Mouse (Mus musculus) neural tube, embryonic 13.5 days (tissue): ENCODE results near the gene Jak1. TPM values are rescaled to one million over a fixed set of nuclear protein-coding genes. Genes with fewer than 3 reads are reported as not detected.
"Not testable (repeated sequence)": the region's sequence is repeated elsewhere in the genome, so short reads cannot be mapped to it uniquely, and the experiment has no call there.

Source experiments
- ATAC-seq: fragments of 200-750 bp; cut with Nextera tagmentation; 2 replicates; pipeline ENCODE4 v1.8.0; 2017; ENCODE audit warnings: low read depth, mild to moderate bottlenecking, moderate TSS enrichment, moderate library complexity
- H3K27ac ChIP-seq: fragments of 300-500 bp; sonication (generic); replicated peaks from 2 replicates; pipeline ENCODE4 v1.5.1; 2015; ENCODE audit warnings: moderate library complexity, mild to moderate bottlenecking, inconsistent platforms
- H3K27me3 ChIP-seq: fragments of 300-500 bp; sonication (generic); 2 replicates; pipeline ENCODE4 v1.6.1; 2015; ENCODE audit warnings: mild to moderate bottlenecking, inconsistent platforms
- H3K36me3 ChIP-seq: fragments of 300-500 bp; sonication (generic); 2 replicates; pipeline ENCODE4 v1.6.1; 2015; ENCODE audit warnings: mild to moderate bottlenecking, inconsistent platforms
- H3K4me1 ChIP-seq: fragments of 300-500 bp; sonication (generic); replicated peaks from 2 replicates; pipeline ENCODE4 v1.6.1; 2015; ENCODE audit warnings: inconsistent platforms
- H3K4me2 ChIP-seq: fragments of 300-500 bp; sonication (generic); 2 replicates; pipeline ENCODE4 v1.6.1; 2015; ENCODE audit warnings: inconsistent platforms, mild to moderate bottlenecking, moderate library complexity
- H3K4me3 ChIP-seq: fragments of 300-500 bp; sonication (generic); 2 replicates; pipeline ENCODE4 v1.5.1; 2015; ENCODE audit warnings: mild to moderate bottlenecking, inconsistent platforms
- H3K9ac ChIP-seq: fragments of 300-500 bp; sonication (generic); 2 replicates; pipeline ENCODE4 v1.6.1; 2015; ENCODE audit warnings: moderate library complexity, mild to moderate bottlenecking, inconsistent platforms
- H3K9me3 ChIP-seq: fragments of 300-500 bp; sonication (generic); 2 replicates; pipeline ENCODE4 v1.6.1; 2016; ENCODE audit warnings: inconsistent platforms
- WGBS: fragments of 180-500 bp; shearing (Covaris S2); methylation state at CpG from one replicate; pipeline ENCODE4 v1.1.7; 2015; 5-methylcytosine and 5-hydroxymethylcytosine counted together
- polyA plus RNA-seq: library from polyadenylated mRNA; unstranded; fragments of >200 nt; fragmentation: Nextera tagmentation; extraction: Ambion mirVana; gene quantifications from 2 replicates; pipeline ENCODE4 v1.2.1, GENCODE M21; 2015

The Jak1 gene
- polyA plus RNA-seq, 1 experiment from 2014 or later: 68.7 TPM

GRCm38 (mm10) chr4:101292736-101293541 is 27.9 kb upstream of the Jak1 start:
- WGBS: 1% methylated on average over 49 of the region's 49 CpGs
- peak overlapping the region; percentile 57 for H3K9ac ChIP-seq
- ATAC-seq: peak; percentile 63; the same call in 1 of the 2 replicates

GRCm38 (mm10) chr4:101292028-101292735 is 27.1 kb upstream of the Jak1 start:
- Histone ChIP-seq H3K27ac (no peak overlapping the region), H3K9me3 (no peaks in the 10 kb centered on the region), H3K27me3 (peaks cover 69% of the 10 kb centered on the region), H3K4me2 (peak overlapping the region; percentile 69), H3K36me3 (no peaks in the 10 kb centered on the region), H3K4me1 (peaks cover 20% of the 10 kb centered on the region), H3K9ac (peak overlapping the region; percentile 57), H3K4me3 (peak overlapping the region; percentile 39)
- 2% methylated on average over 41 of the region's 41 CpGs for WGBS
- peak; percentile 66 for ATAC-seq

More at GRCm38 (mm10) chr4:101292736-101293541, 27.9 kb upstream of the Jak1 start:
- H3K27ac ChIP-seq: no peak overlapping the region
- H3K9me3 ChIP-seq: no peaks in the 10 kb centered on the region
- peak overlapping the region; percentile 69 for H3K4me2 ChIP-seq
- peaks cover 20% of the 10 kb centered on the region for H3K4me1 ChIP-seq
- peak overlapping the region; percentile 39 for H3K4me3 ChIP-seq
- no peaks in the 10 kb centered on the region for H3K36me3 ChIP-seq
- peaks cover 72% of the 10 kb centered on the region for H3K27me3 ChIP-seq

GRCm38 (mm10) chr4:101288292-101288691 is 23.2 kb upstream of the Jak1 start:
- no peak overlapping the region for H3K4me2 ChIP-seq
- no peaks in the 10 kb centered on the region for H3K36me3 ChIP-seq
- H3K9ac ChIP-seq: no peak overlapping the region
- no peaks in the 10 kb centered on the region for H3K9me3 ChIP-seq
- peaks cover 43% of the 10 kb centered on the region for H3K27me3 ChIP-seq
- H3K27ac ChIP-seq: no peak overlapping the region
- no peak for ATAC-seq
- no peak overlapping the region for H3K4me3 ChIP-seq
- WGBS: 42% methylated on average over 11 of the region's 11 CpGs
- peaks cover 16% of the 10 kb centered on the region for H3K4me1 ChIP-seq

- H3K9ac ChIP-seq: no peak overlapping the region
- 79% methylated on average over 6 of the region's 6 CpGs for WGBS
- H3K36me3 ChIP-seq: no peaks in the 10 kb centered on the region
- H3K27ac ChIP-seq: no peak overlapping the region
- ATAC-seq: no peak
- H3K27me3 ChIP-seq: peaks cover 27% of the 10 kb centered on the region
- H3K9me3 ChIP-seq: no peaks in the 10 kb centered on the region
- no peak overlapping the region for H3K4me3 ChIP-seq
- no peak overlapping the region for H3K4me2 ChIP-seq
- no peaks in the 10 kb centered on the region for H3K4me1 ChIP-seq
These were observed 21.5 kb upstream of the Jak1 start for GRCm38 (mm10) chr4:101286562-101286961.

GRCm38 (mm10) chr4:101285906-101286432 is 20.9 kb upstream of the Jak1 start:
- Histone ChIP-seq H3K36me3 (no peaks in the 10 kb centered on the region), H3K4me3 (no peak overlapping the region), H3K27me3 (peaks cover 22% of the 10 kb centered on the region), H3K4me2 (no peak overlapping the region), H3K4me1 (no peaks in the 10 kb centered on the region), H3K9me3 (no peaks in the 10 kb centered on the region), H3K27ac (no peak overlapping the region), H3K9ac (no peak overlapping the region)
- 0 out of 2 replicates have a peak, but pooled peaks have one; percentile 8 for ATAC-seq
- WGBS: 79% methylated on average over 2 of the region's 2 CpGs

- Histone ChIP-seq H3K27me3 (peaks cover 3% of the 10 kb centered on the region), H3K4me2 (no peak overlapping the region), H3K9ac (no peak overlapping the region), H3K4me1 (no peaks in the 10 kb centered on the region), H3K4me3 (no peak overlapping the region), H3K9me3 (no peaks in the 10 kb centered on the region), H3K27ac (no peak overlapping the region), H3K36me3 (no peaks in the 10 kb centered on the region)
- WGBS: 78% methylated on average over 4 of the region's 4 CpGs
- ATAC-seq: no peak
These were observed 18.9 kb upstream of the Jak1 start for GRCm38 (mm10) chr4:101283938-101284337.

- Histone ChIP-seq H3K4me1 (no peaks in the 10 kb centered on the region), H3K4me2 (no peak overlapping the region), H3K9ac (no peak overlapping the region), H3K27me3 (no peaks in the 10 kb centered on the region), H3K27ac (no peak overlapping the region), H3K36me3 (no peaks in the 10 kb centered on the region), H3K4me3 (no peak overlapping the region), H3K9me3 (no peaks in the 10 kb centered on the region)
- WGBS: 84% methylated on average over 1 of the region's 1 CpGs
- no peak for ATAC-seq
These were observed 17.2 kb upstream of the Jak1 start for GRCm38 (mm10) chr4:101282237-101282636.

- Histone ChIP-seq H3K4me3 (no peak overlapping the region), H3K9me3 (no peaks in the 10 kb centered on the region), H3K4me1 (no peaks in the 10 kb centered on the region), H3K4me2 (no peak overlapping the region), H3K36me3 (no peaks in the 10 kb centered on the region), H3K27ac (no peak overlapping the region), H3K9ac (no peak overlapping the region), H3K27me3 (no peaks in the 10 kb centered on the region)
- WGBS: 80% methylated on average over 2 of the region's 2 CpGs
- ATAC-seq: no peak
These were observed 15.0 kb upstream of the Jak1 start for GRCm38 (mm10) chr4:101280119-101280518.

- no peaks in the 10 kb centered on the region for H3K4me1 ChIP-seq
- H3K4me2 ChIP-seq: no peak overlapping the region
- H3K27me3 ChIP-seq: no peaks in the 10 kb centered on the region
- H3K27ac ChIP-seq: no peak overlapping the region
- ATAC-seq: no peak
- 82% methylated on average over 6 of the region's 6 CpGs for WGBS
- H3K4me3 ChIP-seq: no peak overlapping the region
- no peak overlapping the region for H3K9ac ChIP-seq
- H3K36me3 ChIP-seq: no peaks in the 10 kb centered on the region
- H3K9me3 ChIP-seq: no peaks in the 10 kb centered on the region
These were observed 11.5 kb upstream of the Jak1 start for GRCm38 (mm10) chr4:101276456-101277070.

GRCm38 (mm10) chr4:101275881-101276280 is 10.8 kb upstream of the Jak1 start:
- H3K4me2 ChIP-seq: no peak overlapping the region
- no peaks in the 10 kb centered on the region for H3K27me3 ChIP-seq
- WGBS: 95% methylated on average over 3 of the region's 3 CpGs
- H3K27ac ChIP-seq: no peak overlapping the region
- ATAC-seq: no peak
- H3K9me3 ChIP-seq: no peaks in the 10 kb centered on the region
- H3K36me3 ChIP-seq: no peaks in the 10 kb centered on the region
- no peak overlapping the region for H3K9ac ChIP-seq
- no peak overlapping the region for H3K4me3 ChIP-seq
- H3K4me1 ChIP-seq: no peaks in the 10 kb centered on the region

GRCm38 (mm10) chr4:101270734-101271133 is 5.7 kb upstream of the Jak1 start:
- Histone ChIP-seq H3K9ac (no peak overlapping the region), H3K4me1 (no peaks in the 10 kb centered on the region), H3K27me3 (no peaks in the 10 kb centered on the region), H3K36me3 (no peaks in the 10 kb centered on the region), H3K9me3 (no peaks in the 10 kb centered on the region), H3K4me3 (no peak overlapping the region), H3K27ac (no peak overlapping the region), H3K4me2 (no peak overlapping the region)
- 94% methylated on average over 3 of the region's 3 CpGs for WGBS
- no peak for ATAC-seq

- not testable (repeated sequence) for H3K27ac ChIP-seq, H3K36me3 ChIP-seq, H3K4me1 ChIP-seq, H3K4me2 ChIP-seq, ATAC-seq, H3K4me3 ChIP-seq, H3K9me3 ChIP-seq, H3K9ac ChIP-seq, H3K27me3 ChIP-seq
- WGBS: 76% methylated on average over 1 of the region's 1 CpGs
These were observed 3.4 kb upstream of the Jak1 start for GRCm38 (mm10) chr4:101268506-101268905.
